Mouse (Mus musculus): ENCODE measurements at regions not wholly inside any gene's neighbourhood (a gene's known extent, or its start where the extent isn't known, plus 50 kb on each side); places are given as distances from the start of the nearest gene placed in this dataset.

DNA sequence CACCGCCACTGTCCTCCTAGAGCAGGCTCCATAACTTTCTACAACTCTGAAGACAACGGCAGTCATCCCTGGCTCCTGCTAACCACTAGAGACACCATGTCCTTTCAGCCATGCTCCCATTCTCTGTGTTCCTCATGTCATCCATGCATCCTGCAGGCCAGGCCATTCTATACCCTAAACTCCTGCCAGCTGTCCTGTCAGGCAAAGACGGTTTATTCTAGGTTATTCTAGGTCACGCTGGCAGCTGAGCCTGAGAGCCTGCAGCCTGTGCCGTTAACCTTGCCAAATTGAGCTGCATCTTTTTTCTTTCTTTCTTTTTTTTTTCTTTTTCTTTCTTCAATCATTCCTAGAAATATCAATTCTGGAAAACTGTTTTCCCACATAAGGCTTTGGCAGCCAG, 406.0 kb upstream of the Acvr2a start:
- DNase-seq (ENCODE audit: low spot score in 2 of 2), result no peak

- DNase-seq (ENCODE audit: low spot score in 2 of 2), result no peak
Measured at GRCm38 (mm10) chr2:48409876-48410275, 404.0 kb upstream of the Acvr2a start.

DNA sequence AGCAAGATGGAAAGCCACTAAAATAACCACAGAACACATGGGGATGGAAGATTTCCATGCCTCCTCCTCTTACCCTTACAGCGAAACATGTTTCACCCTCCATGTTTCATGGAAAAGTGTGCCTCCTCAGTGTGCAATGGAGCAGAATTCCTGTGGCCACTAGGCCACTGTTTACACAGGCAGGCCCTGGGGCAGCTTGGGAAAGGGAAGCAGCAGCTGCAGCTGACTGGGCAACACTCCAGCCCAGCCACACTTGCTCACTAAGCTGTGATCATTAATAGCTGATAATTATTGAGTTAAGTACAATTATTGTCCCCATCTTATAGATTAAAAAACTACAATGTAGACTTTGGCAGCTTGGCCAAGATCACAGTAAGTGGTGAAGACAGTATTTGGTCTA, 402.5 kb upstream of the Acvr2a start:
- DNase-seq (ENCODE audit: low spot score in 2 of 2), result no peak

GRCm38 (mm10) chr2:48412683-48413440, 401.0 kb upstream of the Acvr2a start:
- DNase-seq (ENCODE audit: low spot score in 2 of 2), result no peak

GRCm38 (mm10) chr2:48414596-48415481, 399.1 kb upstream of the Acvr2a start:
- no peak for DNase-seq (ENCODE audit: low spot score in 2 of 2)

GRCm38 (mm10) chr2:48416207-48416750, 397.6 kb upstream of the Acvr2a start:
- no peak for DNase-seq (ENCODE audit: low spot score in 2 of 2)

DNA sequence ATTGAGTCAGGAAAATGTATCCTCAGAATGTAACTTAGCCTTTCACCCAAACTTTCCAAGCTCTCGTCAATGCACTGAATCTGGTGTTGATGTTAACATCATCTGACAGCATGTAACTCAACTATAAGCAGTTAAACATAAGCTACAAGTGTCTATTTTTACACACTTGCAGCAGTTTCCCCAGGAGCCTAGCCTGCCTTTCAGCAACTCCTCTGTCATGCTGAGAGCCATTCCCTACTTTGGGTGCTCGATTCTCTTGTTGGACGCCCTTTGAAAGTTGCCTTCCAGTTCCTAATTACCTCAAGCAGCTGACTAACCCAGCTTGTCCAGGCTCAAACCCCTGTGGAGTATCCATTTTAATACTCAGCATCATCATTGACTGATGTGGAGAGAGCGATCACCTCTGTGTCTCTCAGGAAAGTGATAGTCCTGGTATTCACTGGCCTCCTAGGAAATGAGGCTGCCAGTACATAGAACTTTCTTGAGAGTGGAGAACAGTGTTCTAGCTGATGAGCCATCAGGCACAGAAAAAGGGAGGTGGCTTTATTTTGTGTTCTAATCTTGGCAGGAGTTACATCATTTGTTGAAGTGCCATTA, 396.8 kb upstream of the Acvr2a start:
- DNase-seq (ENCODE audit: low spot score in 2 of 2), result no peak

DNA sequence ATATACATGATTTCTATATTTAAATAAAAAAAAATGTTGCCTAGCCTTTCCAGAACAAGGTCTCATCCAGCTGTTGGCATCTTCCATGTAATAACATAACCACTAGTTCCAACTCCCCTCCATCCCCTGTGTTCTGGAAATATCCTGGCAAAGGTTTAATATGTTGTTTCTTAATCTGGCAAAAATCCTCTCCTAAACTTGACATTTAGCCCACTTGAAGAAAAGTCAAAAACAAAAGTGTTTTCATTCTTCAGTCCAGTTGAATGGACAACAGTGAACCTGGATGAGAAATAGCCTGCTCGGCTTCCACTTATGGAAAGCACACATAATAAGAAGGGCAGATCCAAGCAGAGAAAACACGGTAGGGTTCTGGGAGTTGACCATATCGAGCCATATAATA, 393.1 kb upstream of the Acvr2a start:
- DNase-seq (ENCODE audit: low spot score in 2 of 2), result no peak

GRCm38 (mm10) chr2:48423861-48424442, 390.0 kb upstream of the Acvr2a start:
- peak; percentile 36 to 70 for DNase-seq (ENCODE audit: low spot score in 2 of 2)

- DNase-seq (ENCODE audit: low spot score in 2 of 2), result no peak
Measured at GRCm38 (mm10) chr2:48424562-48424961, 389.3 kb upstream of the Acvr2a start.

DNA sequence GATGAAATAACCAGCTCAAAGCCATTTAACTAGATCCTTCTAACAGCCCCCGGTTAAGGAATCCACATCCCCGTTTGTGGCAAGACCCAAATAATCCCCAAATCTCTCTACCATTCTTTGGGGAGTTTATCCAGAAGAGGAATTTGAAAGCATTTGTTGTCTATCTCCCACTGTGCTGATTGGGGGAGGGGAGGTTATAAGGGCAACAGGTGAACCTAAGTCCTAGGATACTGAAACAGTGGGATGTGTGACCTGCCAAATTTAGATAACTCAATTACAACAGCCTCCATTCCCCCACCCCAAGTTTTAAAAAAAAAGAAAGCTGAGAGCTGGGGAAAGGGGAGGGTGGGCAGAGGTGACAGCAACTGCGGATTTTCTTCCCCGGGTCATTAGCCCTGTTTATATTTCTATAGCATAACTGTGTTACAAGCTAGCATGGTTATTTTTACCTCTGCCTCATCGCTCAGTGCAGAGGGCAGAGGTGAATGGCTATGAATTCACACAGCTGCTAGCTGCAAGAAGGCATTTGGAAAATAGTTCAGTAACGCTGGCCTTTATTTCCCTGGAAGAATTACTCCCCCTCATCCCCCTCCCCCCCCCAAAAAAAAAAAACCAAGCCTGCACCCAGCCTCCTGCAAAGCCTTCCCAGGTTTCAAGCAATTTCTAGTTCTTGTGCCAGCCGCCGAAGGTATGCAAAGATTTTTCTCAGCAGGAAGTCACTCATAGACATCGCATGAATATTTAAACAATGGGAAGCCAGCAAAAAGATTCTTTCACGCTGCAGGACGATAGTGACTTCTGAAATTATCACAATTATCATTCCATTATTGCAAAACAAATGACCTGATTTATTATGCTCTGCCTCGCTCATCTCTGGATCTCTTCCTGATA, 388.5 kb upstream of the Acvr2a start:
- DNase-seq (ENCODE audit: low spot score in 2 of 2), result no peak

DNA sequence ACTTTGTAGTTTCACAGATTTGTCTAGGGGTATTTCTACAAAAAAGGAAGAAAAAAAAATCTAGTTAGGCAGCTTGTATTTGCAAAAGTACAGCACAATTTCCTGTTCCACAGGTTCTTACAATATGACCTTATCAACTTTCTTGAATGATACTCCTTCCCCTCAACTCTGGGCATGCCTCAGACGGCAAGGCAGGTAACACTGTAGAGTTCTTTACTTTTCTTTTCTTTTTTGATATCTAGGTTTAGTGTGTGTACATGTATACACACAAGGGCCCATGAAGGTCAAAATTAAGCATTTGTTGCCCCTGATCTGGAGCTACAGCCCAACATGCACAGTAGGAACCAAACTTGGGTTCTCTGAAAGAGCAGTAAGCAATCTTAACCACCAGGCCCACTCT, 381.4 kb upstream of the Acvr2a start:
- no peak for DNase-seq (ENCODE audit: low spot score in 2 of 2)

DNA sequence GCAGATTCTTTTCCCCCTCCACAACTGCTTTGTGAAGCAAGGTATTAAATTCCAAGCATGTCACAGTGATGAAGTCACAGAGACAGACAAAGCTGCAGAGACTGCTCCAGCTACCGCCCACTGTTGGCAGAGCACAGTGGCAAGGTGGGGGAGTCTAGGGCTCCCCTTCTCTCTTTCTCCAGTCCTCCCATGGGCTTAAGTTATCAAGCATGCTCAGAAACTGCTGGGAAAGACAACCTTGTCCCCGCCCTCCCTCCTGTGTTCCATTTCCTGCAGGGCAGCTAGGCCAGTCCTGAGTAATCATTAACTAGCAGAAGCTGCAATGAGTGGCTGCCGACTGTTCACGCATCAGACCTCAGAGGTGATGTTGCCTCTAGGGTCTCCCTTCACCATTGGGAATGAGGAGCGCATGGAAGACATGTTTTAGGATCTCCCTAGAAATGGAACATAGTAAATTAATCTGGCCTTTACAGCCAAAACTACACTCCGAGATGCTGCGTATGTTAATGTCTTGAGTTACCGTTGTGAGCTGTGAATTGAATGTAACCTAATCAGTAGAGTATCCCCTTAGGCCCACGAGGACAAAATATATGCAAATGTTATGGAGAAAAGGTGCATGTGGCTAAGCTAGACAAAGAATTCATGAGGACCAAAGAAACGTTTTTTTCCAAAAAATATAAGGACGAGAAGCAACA, 372.5 kb upstream of the Acvr2a start:
- DNase-seq (ENCODE audit: low spot score in 2 of 2), result no peak

DNA sequence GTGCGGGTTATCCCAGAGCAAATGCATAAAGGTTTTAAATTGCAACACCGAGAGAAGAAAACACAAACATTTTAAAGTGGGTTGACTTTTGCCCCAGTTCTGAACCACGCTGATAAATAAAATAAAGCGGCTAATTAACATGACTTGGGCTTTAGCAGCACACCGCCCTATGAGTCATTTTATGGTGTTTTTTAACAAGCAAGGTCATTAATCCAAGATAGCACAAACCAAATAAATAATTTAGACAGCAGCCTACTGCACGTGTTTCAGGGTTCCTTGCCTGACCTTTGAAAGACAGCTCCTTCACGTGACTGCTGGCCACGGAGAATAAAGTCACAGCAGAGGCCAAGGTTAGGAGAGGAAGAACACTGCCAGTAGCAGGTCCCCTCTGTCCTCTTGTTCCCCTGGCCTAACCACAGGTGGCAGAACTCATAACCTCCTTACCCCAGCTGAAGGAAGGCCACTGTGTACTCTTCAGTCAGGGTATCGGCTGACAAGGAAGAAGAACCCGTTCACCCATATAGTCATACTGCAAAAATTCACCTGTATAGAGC, 371.8 kb upstream of the Acvr2a start:
- no peak for DNase-seq (ENCODE audit: low spot score in 2 of 2)

GRCm38 (mm10) chr2:48445898-48446604, 367.9 kb upstream of the Acvr2a start:
- no peak for DNase-seq (ENCODE audit: low spot score in 2 of 2)

DNA sequence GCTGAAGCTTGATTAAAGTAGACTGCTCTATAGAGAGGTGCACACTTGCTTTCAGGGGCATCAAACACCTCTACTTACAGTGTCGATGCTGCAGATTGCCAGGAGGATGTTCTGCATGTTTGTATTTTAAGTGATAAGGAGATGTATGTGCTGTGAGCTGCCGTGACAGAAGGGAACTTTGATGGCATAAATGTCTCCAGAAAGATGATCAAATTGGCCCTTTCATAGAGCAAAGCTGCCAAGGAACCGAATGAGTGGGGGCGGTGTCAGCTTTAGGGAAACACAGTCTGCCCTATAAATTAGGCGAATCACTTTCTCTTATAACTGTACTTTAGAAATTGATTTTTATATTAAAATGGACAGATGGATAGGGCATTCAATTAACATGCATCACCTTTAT, 367.3 kb upstream of the Acvr2a start:
- DNase-seq (ENCODE audit: low spot score in 2 of 2), result no peak

- DNase-seq (ENCODE audit: low spot score in 2 of 2), result no peak
Measured at GRCm38 (mm10) chr2:48449165-48449842, 364.6 kb upstream of the Acvr2a start.
